Mouse (Mus musculus) ovary, postnatal 14 days (tissue): ENCODE measurements at regions not wholly inside any gene's neighbourhood (a gene's known extent, or its start where the extent isn't known, plus 50 kb on each side); places are given as distances from the start of the nearest gene placed in this dataset.

Source experiments
- DNase-seq: peaks from one replicate; pipeline ENCODE4 v3.0.0; 2022; ENCODE audit warnings: low spot score

DNA sequence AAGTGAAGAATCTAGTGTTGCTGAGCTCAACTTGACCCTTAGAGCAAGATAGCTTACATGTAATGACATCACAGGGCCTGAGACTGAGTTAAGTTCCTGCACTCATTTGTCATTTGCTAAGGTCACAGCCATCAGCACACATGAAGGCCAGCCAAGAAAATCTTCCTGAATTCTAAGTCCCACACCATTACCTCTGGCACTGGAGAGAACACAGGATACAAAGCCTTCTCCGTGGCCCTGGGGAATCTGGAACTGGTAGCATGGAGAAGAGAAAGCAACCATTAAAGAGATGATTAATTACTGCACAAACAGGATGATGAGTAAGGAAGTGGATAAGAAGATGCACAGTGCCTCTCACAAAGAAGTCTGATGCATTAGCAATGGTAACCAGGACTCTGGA lies 232.0 kb downstream of the Wdr72 start:
- no peak for DNase-seq

DNA sequence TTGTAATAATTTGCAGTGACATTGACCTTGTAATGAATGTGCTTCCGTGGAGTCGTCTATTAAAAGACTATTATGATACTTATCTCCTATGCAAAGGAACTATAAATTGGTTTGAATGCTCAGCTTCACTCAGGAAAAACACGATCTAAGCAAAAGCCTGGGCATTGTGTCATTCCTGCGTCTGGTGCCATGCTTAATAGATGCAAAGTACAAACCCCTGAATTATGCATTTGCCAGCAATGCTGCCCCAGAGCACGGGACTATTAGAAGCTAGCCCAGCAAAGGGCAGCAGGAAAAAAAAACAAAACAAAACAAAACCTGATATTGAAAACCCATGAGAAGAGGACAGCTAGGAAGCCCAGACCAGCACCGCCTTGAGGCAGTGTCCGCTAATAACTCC lies 234.9 kb downstream of the Wdr72 start:
- DNase-seq: no peak

DNA sequence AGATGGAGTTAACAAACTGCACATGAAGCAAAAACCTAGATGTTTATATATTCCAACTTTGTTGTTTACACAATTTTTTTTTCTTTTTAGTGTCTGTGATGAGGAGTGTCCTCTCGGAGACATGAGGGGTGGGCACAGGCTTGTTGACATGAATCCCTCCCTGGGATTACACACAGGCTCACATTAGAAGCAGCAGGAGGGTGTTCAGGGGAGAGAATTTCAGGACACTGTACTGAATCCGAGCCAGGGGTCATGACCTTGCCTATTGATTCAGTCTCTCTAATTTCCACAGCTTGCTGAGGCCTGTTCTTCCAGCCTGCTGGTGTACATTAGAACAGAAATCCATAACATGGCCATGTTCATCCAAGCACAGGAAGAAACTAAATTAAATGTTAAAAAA lies 238.6 kb downstream of the Wdr72 start:
- no peak for DNase-seq

DNA sequence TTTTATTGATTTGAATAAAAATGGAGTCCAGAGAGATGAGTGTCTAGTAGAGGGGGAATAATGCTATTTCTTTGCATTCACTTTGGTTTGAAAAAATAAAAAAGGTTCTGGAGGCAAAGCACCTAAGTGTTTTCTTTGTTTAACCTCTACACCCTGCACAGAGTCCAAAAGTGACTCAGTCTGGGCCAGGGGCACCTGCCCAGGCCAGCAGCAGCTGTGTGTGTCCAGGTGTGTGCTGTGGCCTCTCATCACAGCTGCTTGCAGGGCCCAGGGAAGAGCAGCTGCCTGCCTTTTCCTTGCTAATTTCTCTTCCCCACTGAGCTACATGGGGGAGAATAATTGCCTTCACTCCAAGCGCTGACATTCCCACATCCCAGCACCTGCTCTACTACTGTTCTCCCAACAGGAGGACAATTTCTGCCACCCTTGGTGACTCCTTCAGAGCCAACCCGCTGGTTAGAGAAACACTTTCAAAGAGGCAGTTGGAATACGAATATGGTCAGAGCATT lies 255.8 kb downstream of the Wdr72 start:
- no peak for DNase-seq

DNA sequence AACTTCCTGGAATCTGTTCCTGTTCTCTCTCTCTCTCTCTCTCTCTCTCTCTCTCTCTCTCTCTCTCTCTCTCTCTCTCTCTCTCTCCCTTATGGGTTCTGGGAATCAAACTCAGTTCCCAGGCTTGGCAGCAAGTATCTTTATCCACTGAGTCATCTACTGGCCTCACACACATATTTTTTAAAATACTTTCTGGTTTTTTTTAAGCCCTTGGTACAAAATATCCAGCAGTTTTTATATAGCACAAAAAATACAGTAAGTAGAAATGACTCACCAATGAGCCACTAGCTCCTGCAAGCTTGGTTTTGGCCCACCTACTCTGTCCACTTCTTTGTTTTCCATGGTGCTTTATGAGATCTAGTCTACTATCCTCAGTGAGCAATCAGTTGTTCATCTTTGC lies 266.0 kb downstream of the Wdr72 start:
- DNase-seq: no peak

DNA sequence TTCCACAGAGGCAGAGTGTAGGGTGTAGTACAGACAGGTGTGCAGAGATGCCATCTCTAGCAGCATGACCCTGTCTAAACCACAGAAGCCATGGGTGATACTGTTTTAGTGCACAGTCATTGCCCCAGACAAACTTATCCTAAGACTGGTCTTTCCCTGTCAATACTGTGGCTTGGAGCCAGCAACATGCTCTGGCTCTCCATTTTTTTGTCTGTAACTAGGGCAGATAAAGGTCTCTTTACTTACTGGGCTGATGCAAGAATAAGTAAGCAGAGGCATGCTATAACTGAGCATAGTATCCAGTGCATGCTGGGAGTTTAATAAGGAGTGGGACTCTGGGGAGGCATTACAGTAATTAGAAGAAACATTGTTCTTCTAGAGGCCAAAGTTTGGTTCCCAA lies 267.0 kb downstream of the Wdr72 start:
- no peak for DNase-seq

DNA sequence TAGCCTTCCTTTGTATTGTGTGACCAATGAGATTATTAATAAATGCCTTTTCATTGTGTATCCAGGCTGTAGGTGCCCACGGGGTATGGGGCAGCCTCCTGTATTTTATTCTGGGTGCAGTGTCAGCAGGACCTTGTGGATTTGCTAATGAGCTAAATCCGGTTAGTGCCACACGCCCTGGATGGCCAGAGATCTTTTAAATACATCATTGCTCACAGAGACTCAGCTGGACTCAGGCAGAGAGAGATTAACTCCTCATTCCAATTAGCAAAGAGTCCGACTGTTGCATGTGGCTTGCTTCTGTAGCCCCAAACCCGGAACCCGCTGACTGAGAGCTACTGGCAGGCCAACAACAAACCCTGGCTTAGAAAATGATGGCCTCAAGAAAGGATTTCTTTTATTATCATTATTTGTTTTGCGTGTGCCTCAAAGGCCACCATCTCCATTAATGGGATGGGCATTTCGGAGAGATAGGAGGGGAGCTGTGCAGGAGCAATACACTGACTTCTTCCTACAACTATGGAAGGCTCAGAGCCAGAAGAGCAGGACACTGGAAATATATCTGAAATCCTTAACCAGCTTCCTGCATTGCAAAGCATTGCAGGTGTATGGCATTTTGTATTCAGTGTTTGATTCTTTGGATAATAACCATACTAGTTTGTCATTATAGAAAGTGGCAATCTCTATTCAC lies 274.2 kb downstream of the Wdr72 start:
- no peak for DNase-seq

DNA sequence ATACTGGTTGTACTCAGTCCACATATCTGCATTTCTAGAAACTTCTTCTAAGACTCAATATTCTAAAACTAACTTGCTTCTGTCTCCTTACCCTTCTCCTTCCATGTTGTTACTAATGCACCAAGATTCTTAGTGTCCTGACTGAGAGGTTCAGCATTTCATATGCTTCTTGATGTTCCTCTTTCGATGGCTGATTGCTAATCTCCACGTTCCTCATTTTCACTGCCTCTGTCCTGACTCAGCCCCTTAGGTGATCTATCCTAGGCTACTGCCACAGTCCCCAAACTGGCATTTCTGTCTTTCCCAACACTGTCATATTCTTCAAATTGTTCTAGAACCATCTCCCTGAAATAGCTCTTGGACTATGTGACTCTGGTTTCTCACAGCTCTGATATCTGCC lies 315.4 kb downstream of the Wdr72 start:
- DNase-seq: no peak

DNA sequence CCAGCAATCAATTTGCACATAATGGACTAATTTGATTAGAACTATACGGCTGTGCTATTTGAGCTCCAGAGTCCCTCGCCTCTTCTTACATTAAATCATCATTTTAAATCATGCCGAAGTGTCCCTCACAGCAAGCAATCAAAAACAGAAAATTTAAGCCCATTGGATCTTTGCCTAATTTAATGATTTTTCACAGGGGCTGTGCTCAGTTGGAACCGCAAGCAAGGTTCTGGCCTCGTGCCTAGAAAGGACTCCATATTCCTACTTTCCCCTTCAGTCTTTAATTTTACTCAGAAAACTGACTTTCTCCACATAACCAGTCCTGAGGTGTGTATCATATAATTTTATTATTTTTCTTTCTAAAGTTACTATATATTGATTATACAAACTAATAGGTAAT lies 339.8 kb downstream of the Wdr72 start:
- no peak for DNase-seq

DNA sequence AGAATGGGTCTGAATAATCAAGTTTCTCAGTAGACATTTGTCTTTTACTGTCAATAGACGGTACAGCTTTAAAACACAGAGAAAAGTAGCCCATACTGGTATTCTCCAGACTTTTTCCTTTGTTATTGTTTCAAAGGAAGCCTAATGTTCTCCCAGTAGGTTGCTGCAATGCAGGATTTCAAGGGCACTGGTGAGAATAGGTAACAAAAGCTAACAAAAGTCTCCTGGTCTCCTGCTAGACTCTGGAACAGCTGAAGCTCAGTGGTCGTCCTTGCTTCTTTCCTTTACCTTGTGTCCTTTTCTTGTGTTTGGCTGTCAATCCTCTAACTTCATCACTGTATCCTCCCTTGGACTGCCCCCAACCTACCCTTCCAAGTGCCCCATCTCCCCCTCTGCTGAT lies 350.9 kb downstream of the Wdr72 start:
- DNase-seq: no peak

DNA sequence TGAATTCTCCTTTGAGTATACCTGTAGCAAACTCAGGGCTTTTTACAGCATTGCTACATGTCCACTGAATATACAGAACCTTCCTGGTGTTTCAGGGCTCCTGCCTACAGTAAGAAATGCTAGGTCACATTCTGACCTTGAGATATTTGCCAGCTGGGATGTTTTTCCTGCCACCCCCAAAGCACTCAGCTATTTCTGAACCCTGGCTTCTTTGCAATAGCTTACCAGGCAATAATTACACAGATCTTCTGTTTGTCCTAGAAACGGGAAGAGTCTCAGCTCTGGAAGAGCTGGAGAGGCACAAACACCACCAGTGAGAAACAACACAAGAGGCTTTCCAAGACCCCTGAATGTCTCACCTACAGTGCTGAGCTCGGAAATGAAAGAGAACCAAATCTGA lies 366.7 kb downstream of the Wdr72 start:
- no peak for DNase-seq

DNA sequence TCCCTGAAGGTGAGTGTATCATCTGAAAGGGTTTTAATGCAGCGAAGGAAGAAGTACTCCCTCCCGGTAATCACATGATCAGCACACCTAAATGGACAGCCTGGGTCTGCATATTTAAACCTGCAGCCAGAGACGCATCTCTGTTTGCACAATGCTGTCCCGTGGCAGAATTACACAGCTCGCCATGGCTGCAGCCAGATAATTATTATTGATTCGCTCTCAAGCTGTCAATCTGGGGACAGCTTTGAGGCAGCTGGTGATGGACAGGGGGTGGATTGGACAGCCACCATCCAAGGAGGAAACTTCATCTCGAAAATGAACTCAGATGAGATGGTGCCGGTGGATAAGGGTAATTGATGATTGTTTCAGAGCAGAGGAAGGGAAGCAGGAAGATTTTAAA lies 369.1 kb downstream of the Wdr72 start:
- no peak for DNase-seq

DNA sequence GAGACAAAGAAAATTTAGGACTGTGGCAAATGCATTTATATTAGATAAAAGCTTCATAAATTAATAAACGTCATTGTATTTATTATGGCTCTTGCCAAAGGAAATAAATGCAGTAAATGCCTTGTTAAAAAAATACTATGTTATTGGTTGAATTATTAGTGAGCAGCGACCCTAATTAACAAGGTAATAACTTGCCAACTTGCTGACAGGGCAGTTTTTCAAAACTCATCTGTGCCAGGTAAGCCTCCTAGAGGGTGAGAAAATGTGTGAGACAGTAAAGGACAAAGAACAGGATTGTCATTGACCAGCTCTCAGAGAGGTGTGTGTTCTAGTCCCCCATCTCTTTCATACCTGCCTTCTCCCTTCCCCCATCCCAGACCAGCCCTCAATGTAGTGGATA lies 347.8 kb upstream of the Onecut1 start:
- DNase-seq: no peak

DNA sequence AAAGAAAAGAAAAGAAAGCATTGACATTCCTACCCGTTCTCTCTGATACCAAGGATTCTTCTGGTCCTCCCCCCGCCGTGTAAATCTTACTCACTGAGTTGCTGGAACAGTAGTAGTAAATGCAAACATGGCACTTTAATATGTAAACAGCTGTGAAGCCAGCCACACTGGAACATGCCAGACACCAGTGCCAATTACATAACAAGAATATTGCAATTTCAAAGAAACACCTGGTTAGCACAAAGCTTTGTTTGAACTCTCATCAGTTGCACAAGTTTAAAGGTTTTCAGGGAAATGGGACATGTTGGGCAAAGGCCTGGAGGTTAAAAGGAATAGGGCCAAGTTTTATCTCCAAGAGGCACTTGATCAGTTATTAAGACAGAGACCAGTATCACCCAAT lies 333.2 kb upstream of the Onecut1 start:
- DNase-seq: no peak

DNA sequence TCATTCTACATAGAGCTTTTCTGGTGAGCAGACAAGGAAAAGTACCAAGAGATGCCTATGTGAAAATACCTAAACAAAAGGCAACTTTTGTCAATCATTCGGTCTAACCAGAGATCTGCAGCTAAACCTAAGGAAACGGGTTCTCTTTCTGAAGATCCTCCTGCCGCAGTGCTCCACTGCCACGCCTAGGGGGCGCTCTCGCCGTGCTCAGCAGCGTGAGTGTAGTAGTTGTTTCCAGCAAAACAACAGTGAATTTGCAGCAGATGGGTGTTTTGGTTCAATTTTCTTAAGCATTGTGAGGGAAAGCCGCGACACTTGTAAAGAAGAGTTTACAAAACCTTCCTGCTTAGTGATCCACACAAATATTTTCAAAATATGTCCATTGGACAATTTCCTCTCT lies 331.4 kb upstream of the Onecut1 start:
- peak; percentile 31 for DNase-seq

DNA sequence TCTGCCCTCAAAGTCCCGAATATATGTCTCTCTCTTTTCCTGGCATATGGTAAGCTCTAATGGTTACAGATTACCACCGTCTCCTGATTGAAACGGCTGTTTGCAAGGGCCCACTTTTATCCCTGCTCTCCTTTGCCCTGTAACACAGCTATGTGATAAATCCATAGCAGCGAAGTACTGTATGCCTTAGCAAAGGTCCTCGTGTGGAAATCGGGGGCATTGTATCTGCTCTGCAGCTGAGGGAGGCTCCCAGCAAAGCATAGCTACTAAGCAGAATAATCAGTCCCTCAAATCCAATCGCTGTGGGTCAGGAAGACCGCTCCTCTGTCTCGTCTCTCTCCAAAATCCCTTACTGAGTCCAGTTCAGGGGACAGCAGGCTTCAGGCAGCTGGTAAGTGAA lies 331.0 kb upstream of the Onecut1 start:
- DNase-seq: no peak

DNA sequence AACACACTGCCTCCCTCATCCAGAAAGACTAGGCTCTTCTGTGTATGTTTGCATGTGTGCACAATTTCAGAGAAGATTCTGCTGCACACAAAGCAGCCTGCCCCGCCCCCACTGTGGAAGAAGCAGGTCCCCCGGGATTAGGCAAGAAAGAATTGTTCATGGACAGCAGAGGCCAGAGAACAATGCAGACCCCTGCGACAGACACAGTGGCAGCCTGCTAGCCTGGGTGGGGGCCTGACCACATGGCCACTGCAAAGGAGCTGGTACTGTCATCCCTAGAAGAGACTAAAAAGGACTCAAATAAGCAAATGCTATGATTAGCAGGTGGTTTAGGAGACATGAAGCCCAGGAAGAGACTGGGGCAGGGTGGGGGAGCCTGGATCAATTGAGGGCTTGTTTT lies 329.7 kb upstream of the Onecut1 start:
- DNase-seq: no peak

DNA sequence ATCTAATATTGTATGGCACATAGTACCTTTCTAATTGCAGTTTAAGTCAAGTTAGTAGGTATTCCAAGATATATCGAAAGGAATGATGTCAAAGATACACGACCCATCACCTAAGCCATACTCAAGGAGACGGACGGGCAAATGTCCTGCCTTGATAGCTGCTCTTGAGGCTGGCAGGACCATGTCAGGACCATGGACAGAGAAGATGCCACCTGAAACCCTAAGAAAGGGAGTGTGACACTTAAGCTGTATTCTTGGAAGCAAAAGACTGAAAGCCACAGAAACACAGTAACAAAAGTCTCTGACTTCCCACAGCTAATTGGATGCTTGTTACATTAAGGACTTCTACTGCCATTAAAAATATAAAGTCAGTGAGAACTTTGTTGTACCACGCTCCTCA lies 326.7 kb upstream of the Onecut1 start:
- peak; percentile 1 for DNase-seq

DNA sequence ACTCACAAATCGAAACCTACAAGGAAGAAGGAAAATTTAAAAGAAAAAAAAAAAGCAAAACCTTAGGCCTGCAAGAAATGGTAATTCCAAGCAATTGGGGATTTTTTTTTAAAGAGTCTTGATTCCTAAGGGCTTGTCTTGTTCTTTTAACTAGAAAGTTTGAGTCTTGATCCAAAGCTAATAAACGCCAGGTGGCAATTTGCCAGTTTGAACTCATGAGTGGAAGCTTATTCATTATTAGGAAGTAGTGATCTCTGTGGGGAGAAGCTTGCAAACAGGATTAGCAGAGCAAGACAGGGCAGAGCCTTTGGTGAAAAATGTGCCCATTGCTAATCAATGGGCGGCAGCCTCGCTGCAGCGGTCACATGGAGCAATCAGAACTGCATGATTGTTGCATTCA lies 305.6 kb upstream of the Onecut1 start:
- no peak for DNase-seq

DNA sequence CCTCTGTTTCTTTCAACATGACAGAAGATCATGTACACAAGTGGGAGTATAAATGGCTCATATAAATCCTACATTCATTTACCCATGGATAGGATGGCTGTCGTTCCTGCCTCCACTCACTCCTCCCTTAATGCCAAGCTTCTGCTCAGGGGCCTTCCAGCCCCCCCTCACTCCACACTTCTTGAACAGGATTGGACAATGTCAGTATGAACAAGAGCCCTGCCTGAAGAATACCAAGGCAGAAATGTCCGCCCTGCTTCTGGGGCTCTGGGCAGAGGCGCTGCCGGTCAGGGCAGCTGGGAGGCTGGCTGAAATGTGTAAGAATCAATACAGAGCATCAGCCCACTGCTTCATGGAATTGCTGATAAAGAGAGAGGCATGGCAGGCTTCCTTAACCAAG lies 269.0 kb upstream of the Onecut1 start:
- DNase-seq: no peak

DNA sequence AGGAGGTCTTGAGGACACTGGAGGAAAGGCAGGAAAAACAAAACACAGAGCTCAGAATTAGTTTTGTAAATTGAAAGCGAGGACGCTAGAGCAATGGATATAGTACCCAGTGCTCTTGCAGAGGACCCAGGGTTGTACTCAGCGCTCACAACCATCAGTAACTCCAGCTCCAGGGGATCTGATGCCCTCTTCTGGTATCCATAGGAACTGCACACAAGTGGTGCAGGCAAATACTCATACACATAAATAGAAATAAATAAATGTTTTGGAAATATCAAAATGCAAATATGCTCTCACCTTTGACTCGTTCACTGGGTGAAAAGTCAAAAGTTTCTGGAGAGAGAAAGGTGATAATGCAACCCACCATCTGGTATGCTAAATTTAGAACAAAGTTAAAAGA lies 267.8 kb upstream of the Onecut1 start:
- no peak for DNase-seq

DNA sequence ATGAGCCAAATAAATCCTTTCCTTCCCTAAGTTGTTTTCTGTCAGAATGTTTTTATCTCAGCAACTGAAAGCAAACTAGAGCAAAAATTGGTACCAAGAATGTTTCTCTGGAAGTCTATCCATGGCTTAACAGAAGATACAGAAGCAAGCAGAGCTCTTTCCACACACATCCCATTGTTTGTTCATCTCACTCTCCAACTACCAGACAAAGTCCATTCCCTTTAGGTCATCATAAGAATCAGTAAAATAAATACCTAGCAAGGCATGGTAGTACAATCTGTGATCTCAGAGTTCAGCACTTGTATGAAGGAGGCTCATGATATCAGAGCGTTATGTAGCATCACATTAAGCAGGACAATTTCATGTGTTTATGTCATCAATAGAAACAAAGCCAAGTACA lies 257.3 kb upstream of the Onecut1 start:
- no peak for DNase-seq

DNA sequence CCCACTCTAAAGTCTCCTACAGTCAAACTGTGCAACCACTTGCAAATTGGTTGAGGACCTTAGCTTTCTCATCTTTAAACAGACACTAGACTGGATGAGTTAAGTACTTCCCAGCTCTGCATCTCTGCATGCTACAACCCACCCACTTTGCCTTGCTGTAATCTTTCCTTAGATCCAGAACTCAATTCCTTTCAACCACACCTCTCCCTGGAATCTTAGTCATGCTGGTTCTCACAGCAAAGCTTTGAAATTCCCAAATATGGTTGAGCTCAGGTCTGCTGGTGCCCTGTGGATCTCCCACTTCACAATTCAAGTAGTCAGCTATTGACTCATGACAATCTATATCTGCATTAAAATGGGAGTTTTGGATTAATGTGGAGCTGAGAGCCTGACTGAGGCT lies 239.8 kb upstream of the Onecut1 start:
- DNase-seq: no peak

DNA sequence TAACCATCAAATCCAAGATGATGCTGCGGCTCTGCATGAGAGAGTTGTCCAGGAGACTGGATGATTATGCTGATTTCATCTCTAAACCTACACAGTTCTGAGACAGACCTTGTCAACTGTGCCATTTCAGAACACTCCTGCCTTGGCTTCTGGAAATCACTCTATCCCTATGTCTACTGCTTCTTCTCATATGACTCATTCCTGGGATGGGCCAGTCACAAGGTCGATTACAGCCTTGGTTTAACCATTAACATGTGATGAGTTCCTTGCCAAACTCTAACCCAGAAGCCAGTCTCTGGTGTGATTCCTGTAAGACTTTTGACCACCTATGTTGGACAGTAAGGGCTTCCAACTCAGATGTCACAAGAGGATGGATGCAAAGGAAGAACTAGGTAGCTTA lies 216.3 kb upstream of the Onecut1 start:
- no peak for DNase-seq

DNA sequence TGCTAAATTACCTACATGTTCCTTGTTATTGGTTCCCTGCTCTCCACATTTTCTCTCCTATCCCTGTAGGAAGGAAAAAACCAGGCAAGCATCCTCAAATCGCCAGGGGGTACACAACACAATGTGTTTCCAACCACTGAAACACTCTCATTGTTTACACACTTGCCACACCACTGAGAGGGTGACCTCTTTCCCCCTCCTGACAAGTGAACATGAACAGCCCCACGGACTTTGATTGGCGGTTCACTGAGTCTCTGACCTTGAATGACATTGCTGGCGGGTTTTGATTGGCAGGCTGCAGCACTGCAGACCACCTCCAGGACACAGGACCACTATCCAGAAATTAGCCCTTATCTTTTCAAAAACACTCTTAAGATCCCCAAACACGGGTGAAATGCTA lies 211.7 kb upstream of the Onecut1 start:
- DNase-seq: no peak
